Mouse (Mus musculus) liver, adult 2 months (tissue): Measurements from ENCODE around the gene Sf3b4.

Experiments
- CTCF ChIP-seq: fragments of 200-500 bp; IDR thresholded peaks from 2 replicates; pipeline ENCODE4 v1.5.1; 2011; ENCODE audit warnings: low read depth, low read length, control low read depth
- POLR2A ChIP-seq: fragments of 200-500 bp; IDR thresholded peaks from 2 replicates; pipeline ENCODE4 v1.6.1; 2011; ENCODE audit warnings: low read length, control low read depth; ENCODE audit not compliant: insufficient read depth; ENCODE audit errors: extremely low read depth

DNA sequence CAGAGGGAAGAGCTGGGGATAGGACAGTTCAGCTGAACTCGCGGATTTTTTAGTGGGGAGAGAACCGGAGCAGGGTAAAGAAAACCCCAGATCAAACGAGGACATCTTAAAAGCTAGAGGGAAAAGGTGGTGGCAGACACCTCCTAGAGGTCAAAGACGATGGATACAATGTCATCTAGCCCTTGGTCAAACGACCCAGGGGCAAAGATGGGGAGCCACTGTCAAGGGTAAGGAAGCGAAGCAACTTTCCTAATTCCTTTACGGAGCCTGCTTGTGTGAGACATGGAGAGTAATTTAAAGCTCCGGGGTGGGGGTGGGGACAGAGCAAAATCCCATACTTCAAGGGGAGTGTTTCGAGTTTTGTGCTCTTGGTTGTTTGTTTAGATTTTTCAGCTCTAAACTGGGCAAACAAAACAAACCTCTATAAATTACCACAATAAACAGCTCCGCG lies 47.1 kb downstream of the Sf3b4 start:
- TF ChIP-seq CTCF, result no peak; the same call in 1 of the 2 replicates
- no peak for TF ChIP-seq POLR2A
